Mouse (Mus musculus): ENCODE data around the gene Gm13279. TPM values are rescaled to one million over a fixed set of nuclear protein-coding genes. Genes with fewer than 3 reads are reported as not detected.
"Not testable (repeated sequence)": the region's sequence is repeated elsewhere in the genome, so short reads cannot be mapped to it uniquely, and the experiment has no call there.

Gene Gm13279
- polyA plus RNA-seq, 1 experiment from 2014 or later: not detected

GRCm38 (mm10) chr4:88785409-88785808 lies 11.8 kb upstream of the Gm13279 start, which contains the start of gene Gm13276:
Gene Gm13276 (plus strand): TSS chr4:88785709.
- not testable (repeated sequence) for ATAC-seq (ENCODE audit: low FRiP score); H3K9ac ChIP-seq (ENCODE audit: low read depth, low read length); H3K4me2 ChIP-seq (replicated peaks; ENCODE audit: low read depth, low read length); H3K27ac ChIP-seq (ENCODE audit: low read depth, low read length); H3K4me1 ChIP-seq (replicated peaks; ENCODE audit: control insufficient read depth, insufficient read depth, low read length); DNase-seq (ENCODE audit: low spot score); H3K36me3 ChIP-seq (ENCODE audit: control insufficient read depth, insufficient read depth, low read length); H3K9me3 ChIP-seq (ENCODE audit: control insufficient read depth, low read length); H3K27me3 ChIP-seq (ENCODE audit: control insufficient read depth, insufficient read depth, low read length); H3K4me3 ChIP-seq (ENCODE audit: low read depth, low read length)
- no CpG with 5 or more reads among the region's 27 CpGs for WGBS

GRCm38 (mm10) chr4:88788402-88788801 lies 8.8 kb upstream of the Gm13279 start, which contains the start of gene Gm13277:
Gene Gm13277 (plus strand): TSS chr4:88788632.
- H3K4me3 ChIP-seq (ENCODE audit: low read depth, low read length); H3K9me3 ChIP-seq (ENCODE audit: control insufficient read depth, low read length); H3K27me3 ChIP-seq (ENCODE audit: control insufficient read depth, insufficient read depth, low read length); H3K4me1 ChIP-seq (replicated peaks; ENCODE audit: control insufficient read depth, insufficient read depth, low read length); H3K27ac ChIP-seq (ENCODE audit: low read depth, low read length); DNase-seq (ENCODE audit: low spot score); H3K9ac ChIP-seq (ENCODE audit: low read depth, low read length); H3K4me2 ChIP-seq (replicated peaks; ENCODE audit: low read depth, low read length); ATAC-seq (ENCODE audit: low FRiP score); H3K36me3 ChIP-seq (ENCODE audit: control insufficient read depth, insufficient read depth, low read length): not testable (repeated sequence)
- WGBS: 0% methylated on average over 1 of the region's 28 CpGs

GRCm38 (mm10) chr4:88791250-88791649 lies 5.9 kb upstream of the Gm13279 start, which contains the start of gene Gm13278:
Gene Gm13278 (plus strand): TSS chr4:88791550.
- WGBS: no CpG with 5 or more reads among the region's 28 CpGs
- H3K27ac ChIP-seq (ENCODE audit: low read depth, low read length); H3K4me2 ChIP-seq (replicated peaks; ENCODE audit: low read depth, low read length); H3K9me3 ChIP-seq (ENCODE audit: control insufficient read depth, low read length); H3K4me1 ChIP-seq (replicated peaks; ENCODE audit: control insufficient read depth, insufficient read depth, low read length); H3K27me3 ChIP-seq (ENCODE audit: control insufficient read depth, insufficient read depth, low read length); H3K4me3 ChIP-seq (ENCODE audit: low read depth, low read length); DNase-seq (ENCODE audit: low spot score); ATAC-seq (ENCODE audit: low FRiP score); H3K36me3 ChIP-seq (ENCODE audit: control insufficient read depth, insufficient read depth, low read length); H3K9ac ChIP-seq (ENCODE audit: low read depth, low read length): not testable (repeated sequence)

GRCm38 (mm10) chr4:88793936-88794675 lies 3.1 kb upstream of the Gm13279 start, which contains the start of gene Gm13275:
Gene Gm13275 (plus strand): TSS chr4:88794487.
- not testable (repeated sequence) for DNase-seq (ENCODE audit: low spot score); H3K9me3 ChIP-seq (ENCODE audit: control insufficient read depth, low read length); H3K27me3 ChIP-seq (ENCODE audit: control insufficient read depth, insufficient read depth, low read length); H3K4me2 ChIP-seq (replicated peaks; ENCODE audit: low read depth, low read length); H3K9ac ChIP-seq (ENCODE audit: low read depth, low read length); H3K4me1 ChIP-seq (replicated peaks; ENCODE audit: control insufficient read depth, insufficient read depth, low read length); H3K27ac ChIP-seq (ENCODE audit: low read depth, low read length); H3K36me3 ChIP-seq (ENCODE audit: control insufficient read depth, insufficient read depth, low read length); ATAC-seq (ENCODE audit: low FRiP score); H3K4me3 ChIP-seq (ENCODE audit: low read depth, low read length)
- 0% methylated on average over 4 of the region's 52 CpGs for WGBS

DNA sequence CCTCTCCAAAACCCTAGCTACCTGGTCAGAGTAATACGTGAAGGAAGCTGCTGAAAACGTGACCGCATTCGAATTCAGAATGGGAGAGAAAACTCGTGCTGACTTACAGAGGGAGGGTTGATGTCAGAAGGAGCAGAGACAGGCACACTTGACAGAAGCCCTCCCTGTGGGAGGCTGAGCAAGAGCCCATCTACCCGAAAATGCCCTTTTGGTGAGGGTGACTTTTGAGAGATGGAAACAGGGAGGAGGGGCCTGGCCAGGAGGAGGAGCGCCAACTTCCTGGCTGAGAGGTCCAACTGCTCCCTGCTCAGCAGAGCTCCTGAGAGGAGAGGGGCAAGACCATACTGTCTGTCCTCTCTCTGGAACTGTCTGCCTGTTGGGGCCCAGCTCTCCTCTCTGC lies 2.2 kb downstream of the Gm13279 start, which contains the start of gene Gm13285:
Gm13285 (plus strand) TSS at position 301 of the 400 bp plus-strand sequence.
- H3K36me3 ChIP-seq (ENCODE audit: control insufficient read depth, insufficient read depth, low read length); H3K9ac ChIP-seq (ENCODE audit: low read depth, low read length); H3K4me1 ChIP-seq (replicated peaks; ENCODE audit: control insufficient read depth, insufficient read depth, low read length); H3K27ac ChIP-seq (ENCODE audit: low read depth, low read length); DNase-seq (ENCODE audit: low spot score); H3K9me3 ChIP-seq (ENCODE audit: control insufficient read depth, low read length); H3K27me3 ChIP-seq (ENCODE audit: control insufficient read depth, insufficient read depth, low read length); H3K4me3 ChIP-seq (ENCODE audit: low read depth, low read length); H3K4me2 ChIP-seq (replicated peaks; ENCODE audit: low read depth, low read length); ATAC-seq (ENCODE audit: low FRiP score): not testable (repeated sequence)
- WGBS: 17% methylated on average over 2 of the region's 7 CpGs

DNA sequence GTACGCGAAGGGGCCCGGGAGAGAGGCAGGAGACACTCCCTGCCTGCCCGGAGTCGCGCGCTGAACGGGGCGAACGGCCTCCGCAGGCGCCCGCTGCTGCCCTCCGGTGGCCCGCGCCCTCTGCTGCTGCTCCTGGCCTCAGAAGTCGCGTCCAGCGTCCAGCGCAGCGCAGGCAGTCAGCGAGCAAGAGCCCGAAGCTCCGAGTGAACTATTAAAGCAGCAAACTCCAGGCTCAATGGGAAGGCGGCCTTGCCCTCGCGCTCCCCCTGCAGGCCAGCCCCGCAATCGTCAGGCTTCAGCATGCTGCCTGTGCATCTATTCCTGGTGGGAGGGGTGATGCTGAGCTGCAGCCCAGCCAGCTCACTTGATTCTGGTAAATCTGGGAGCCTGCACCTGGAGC lies 5.8 kb downstream of the Gm13279 start, which contains the start of gene Gm13287:
Gm13287 (plus strand) TSS at position 301 of the 400 bp plus-strand sequence.
- not testable (repeated sequence) for H3K4me1 ChIP-seq (replicated peaks; ENCODE audit: control insufficient read depth, insufficient read depth, low read length); H3K4me2 ChIP-seq (replicated peaks; ENCODE audit: low read depth, low read length)
- no CpG with 5 or more reads among the region's 29 CpGs for WGBS

GRCm38 (mm10) chr4:88805231-88805630 lies 8.0 kb downstream of the Gm13279 start, which contains the start of gene Gm13288:
Gene Gm13288 (plus strand): TSS chr4:88805531.
- H3K4me2 ChIP-seq (replicated peaks; ENCODE audit: low read depth, low read length); H3K4me1 ChIP-seq (replicated peaks; ENCODE audit: control insufficient read depth, insufficient read depth, low read length); ATAC-seq (ENCODE audit: low FRiP score); H3K36me3 ChIP-seq (ENCODE audit: control insufficient read depth, insufficient read depth, low read length); H3K27ac ChIP-seq (ENCODE audit: low read depth, low read length); H3K27me3 ChIP-seq (ENCODE audit: control insufficient read depth, insufficient read depth, low read length); H3K9me3 ChIP-seq (ENCODE audit: control insufficient read depth, low read length); H3K9ac ChIP-seq (ENCODE audit: low read depth, low read length); H3K4me3 ChIP-seq (ENCODE audit: low read depth, low read length); DNase-seq (ENCODE audit: low spot score): not testable (repeated sequence)
- WGBS: no CpG with 5 or more reads among the region's 8 CpGs

More for the DNA sequence above, 5.8 kb downstream of the Gm13279 start, which contains the start of gene Gm13287:
- H3K36me3 ChIP-seq (ENCODE audit: control insufficient read depth, insufficient read depth, low read length); H3K27ac ChIP-seq (ENCODE audit: low read depth, low read length); DNase-seq (ENCODE audit: low spot score); H3K9ac ChIP-seq (ENCODE audit: low read depth, low read length); H3K27me3 ChIP-seq (ENCODE audit: control insufficient read depth, insufficient read depth, low read length); H3K4me3 ChIP-seq (ENCODE audit: low read depth, low read length); H3K9me3 ChIP-seq (ENCODE audit: control insufficient read depth, low read length); ATAC-seq (ENCODE audit: low FRiP score): not testable (repeated sequence)

- not testable (repeated sequence) for H3K4me1 ChIP-seq (replicated peaks; ENCODE audit: control insufficient read depth, insufficient read depth, low read length); DNase-seq (ENCODE audit: low spot score); H3K9ac ChIP-seq (ENCODE audit: low read depth, low read length); H3K36me3 ChIP-seq (ENCODE audit: control insufficient read depth, insufficient read depth, low read length); H3K9me3 ChIP-seq (ENCODE audit: control insufficient read depth, low read length); ATAC-seq (ENCODE audit: low FRiP score); H3K27ac ChIP-seq (ENCODE audit: low read depth, low read length); H3K27me3 ChIP-seq (ENCODE audit: control insufficient read depth, insufficient read depth, low read length); H3K4me3 ChIP-seq (ENCODE audit: low read depth, low read length); H3K4me2 ChIP-seq (replicated peaks; ENCODE audit: low read depth, low read length)
- 0% methylated on average over 6 of the region's 34 CpGs for WGBS
These were observed 8.6 kb downstream of the Gm13279 start for GRCm38 (mm10) chr4:88805761-88806160.

DNA sequence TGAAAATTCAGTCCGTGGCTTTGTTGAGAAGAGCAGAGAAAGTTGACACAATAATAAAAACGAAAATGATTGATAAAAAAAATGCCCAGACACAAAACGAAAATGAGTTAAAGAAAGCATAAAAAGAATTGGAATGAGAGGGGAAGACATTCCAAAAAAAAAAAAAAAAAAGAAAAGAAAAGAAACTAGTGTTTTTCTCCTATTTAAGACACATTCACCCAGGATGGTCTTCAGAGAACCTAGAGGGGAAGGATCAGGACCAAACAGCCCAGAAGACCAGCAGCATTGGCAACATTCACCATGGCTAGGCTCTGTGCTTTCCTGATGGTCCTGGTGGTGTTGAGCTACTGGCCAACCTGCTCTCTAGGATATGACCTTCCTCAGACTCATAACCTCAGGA lies 18.7 kb downstream of the Gm13279 start, which contains the start of gene Ifna7:
Ifna7 (plus strand) TSS at position 301 of the 400 bp plus-strand sequence.
- Histone ChIP-seq H3K27me3 (ENCODE audit: control insufficient read depth, insufficient read depth, low read length) (no peaks in the 10 kb centered on the region), H3K4me3 (ENCODE audit: low read depth, low read length) (no peak within 1 kb of the TSS), H3K27ac (ENCODE audit: low read depth, low read length) (no peak within 1 kb of the TSS), H3K4me1 (replicated peaks; ENCODE audit: control insufficient read depth, insufficient read depth, low read length) (no peaks in the 10 kb centered on the region), H3K9ac (ENCODE audit: low read depth, low read length) (no peak within 1 kb of the TSS), H3K36me3 (ENCODE audit: control insufficient read depth, insufficient read depth, low read length) (no peaks in the 10 kb centered on the region), H3K9me3 (ENCODE audit: control insufficient read depth, low read length) (no peaks in the 10 kb centered on the region), H3K4me2 (replicated peaks; ENCODE audit: low read depth, low read length) (no peak within 1 kb of the TSS)
- ATAC-seq (ENCODE audit: low FRiP score): no peak
- WGBS: 75% methylated on average over 3 of the region's 3 CpGs
- no peak for DNase-seq (ENCODE audit: low spot score)
